15 mouse cellular contexts compared by ENCODE assay signal in genomic region chr2:92349589-92350425, GRCm38 (mm10). TPM values are rescaled to one million over a fixed set of nuclear protein-coding genes. Genes with fewer than 3 reads are reported as not detected.
DNase-seq lines count a peak whose midpoint lies in the region; ATAC-seq and TF ChIP-seq lines count a peak whose summit lies in the region.
"Had no signal": no experiment of that assay in that cellular context is flagged by ENCODE, and none has a peak within 500 bp of the region (broad histone marks: within the 10 kb centered on the region; RNA-seq: fewer than 3 reads in every experiment).

No protein-coding gene starts in this region.

- no peaks in the 10 kb centered on the region for H3K27me3 ChIP-seq in heart, embryonic 13.5 days (replicated peaks)
- H3K27me3 ChIP-seq in limb, embryonic 10.5 days (ENCODE audit: low read depth, poor library complexity, severe bottlenecking), result no peaks in the 10 kb centered on the region
- H3K27me3 ChIP-seq: embryonic facial prominence, embryonic 13.5 days; liver, embryonic 13.5 days had no signal

- H3K4me3 ChIP-seq in heart, embryonic 13.5 days, result no peak overlapping the region
- no peak overlapping the region for H3K4me3 ChIP-seq in layer of hippocampus, adult 2 months
- H3K4me3 ChIP-seq in limb, embryonic 10.5 days, result no peak overlapping the region
- H3K4me3 ChIP-seq: embryonic facial prominence, embryonic 13.5 days; forebrain, embryonic 10.5 days; liver, embryonic 13.5 days had no signal

- 62% methylated on average over 6 of the region's 6 CpGs for WGBS in heart, embryonic 13.5 days
- WGBS in limb, embryonic 10.5 days, result 44% methylated on average over 6 of the region's 6 CpGs

- intact Hi-C loops in heart, postnatal 10 days (cut with DNase I), result no loop called here

- H3K27ac ChIP-seq in heart, embryonic 13.5 days (replicated peaks), result 0 out of 2 replicates have a peak overlapping the region, but pooled peaks have one; percentile 59
- peak overlapping the region; percentile 50 for H3K27ac ChIP-seq in layer of hippocampus, adult 2 months
- peak overlapping the region; percentile 36; the same call in 1 of the 2 replicates for H3K27ac ChIP-seq in limb, embryonic 10.5 days
- H3K27ac ChIP-seq: embryonic facial prominence, embryonic 13.5 days; forebrain, embryonic 10.5 days; liver, embryonic 13.5 days had no signal

- peaks cover 15% of the 10 kb centered on the region for H3K4me1 ChIP-seq in heart, embryonic 13.5 days
- peaks cover 45% of the 10 kb centered on the region for H3K4me1 ChIP-seq in limb, embryonic 10.5 days
- H3K4me1 ChIP-seq: embryonic facial prominence, embryonic 13.5 days had no signal

- H3K9me3 ChIP-seq in heart, embryonic 13.5 days, result no peaks in the 10 kb centered on the region
- H3K9me3 ChIP-seq in limb, embryonic 10.5 days (replicated peaks), result no peaks in the 10 kb centered on the region
- H3K9me3 ChIP-seq: embryonic facial prominence, embryonic 13.5 days; forebrain, embryonic 10.5 days; liver, embryonic 13.5 days had no signal

- no peak for ATAC-seq in heart, embryonic 13.5 days (ENCODE audit: extremely low read depth, insufficient number of reproducible peaks, low FRiP score, low TSS enrichment)
- ATAC-seq: inflammation-experienced regulatory T-cells, adult 6 months had no signal

- no peak overlapping the region for H3K9ac ChIP-seq in heart, embryonic 13.5 days
- H3K9ac ChIP-seq: embryonic facial prominence, embryonic 13.5 days; liver, embryonic 13.5 days had no signal

- H3K4me2 ChIP-seq in heart, embryonic 13.5 days, result no peak overlapping the region
- H3K4me2 ChIP-seq: embryonic facial prominence, embryonic 13.5 days; liver, embryonic 13.5 days; midbrain, embryonic 11.5 days had no signal

- DNase-seq in heart, postnatal 10 days, result no peak
- DNase-seq in layer of hippocampus, adult 2 months (ENCODE audit: low spot score in 2 of 2), result no peak
- DNase-seq in layer of hippocampus, postnatal 36 days, result no peak
- DNase-seq in adrenal gland, postnatal 36 days, result peak; percentile 74 to 79
- DNase-seq in limb, embryonic 10.5 days (ENCODE audit: low spot score), result no peak
- no peak for DNase-seq in cerebellum, adult 11 months
- DNase-seq: cerebellum, postnatal 10 days; liver, embryonic 13.5 days; lung, postnatal 36 days; thymus, adult 18-20 months had no signal

- H3K36me3 ChIP-seq in heart, embryonic 13.5 days, result peaks cover 86% of the 10 kb centered on the region
- peaks cover 77% of the 10 kb centered on the region for H3K36me3 ChIP-seq in limb, embryonic 10.5 days

- no peak for TF ChIP-seq CTCF in layer of hippocampus, adult 2 months (conservative IDR thresholded peaks at IDR 0.05)

RNA-seq across cellular contexts. Expression of gene Pex16, which starts 24.7 kb away (rescaled TPM):
- 15.8 and 17.3 TPM in 2 replicates for polyA plus RNA-seq in heart, embryonic 13.5 days (2015; fragmentation: Nextera tagmentation; extraction: Ambion mirVana)
- 10 to 100 TPM; 23.0 to 29.8 TPM for total RNA-seq in heart, postnatal 10 days (2021)
- 10 to 100 TPM; 34.9 to 36.1 TPM for total RNA-seq in layer of hippocampus, adult 2 months (2021)
- total RNA-seq in layer of hippocampus, postnatal 36 days (2021), result 10 to 100 TPM; 32.5 to 39.0 TPM
- 100 to 1,000 TPM in 1 of 2 experiments, 10 to 100 TPM in 1; 97.3 to 224 TPM for total RNA-seq in adrenal gland, postnatal 36 days (2021)
- polyA plus RNA-seq in limb, embryonic 10.5 days (2016; fragmentation: Nextera tagmentation; extraction: Ambion mirVana), result 19.6 and 20.6 TPM in 2 replicates

RNA-seq across cellular contexts. Expression of gene Large2, which starts 24.9 kb away (rescaled TPM):
- 1.8 and 2.3 TPM in 2 replicates for polyA plus RNA-seq in heart, embryonic 13.5 days (2015; fragmentation: Nextera tagmentation; extraction: Ambion mirVana)
- total RNA-seq in heart, postnatal 10 days (2021), result under 1 TPM; 0.10 to 0.99 TPM
- total RNA-seq in layer of hippocampus, adult 2 months (2021), result 1 to 10 TPM in 1 of 2 experiments, under 1 TPM in 1; 0.98 to 1.1 TPM
- total RNA-seq in layer of hippocampus, postnatal 36 days (2021), result under 1 TPM in 1 of 2 experiments, not detected in 1; 0.81 TPM
- 1 to 10 TPM in 1 of 2 experiments, under 1 TPM in 1; 0.79 to 2.4 TPM for total RNA-seq in adrenal gland, postnatal 36 days (2021)
- polyA plus RNA-seq in limb, embryonic 10.5 days (2016; fragmentation: Nextera tagmentation; extraction: Ambion mirVana), result 11.5 and 13.0 TPM in 2 replicates

RNA-seq across cellular contexts. Expression of gene 1700029I15Rik, which starts 32.5 kb away (rescaled TPM):
- polyA plus RNA-seq in heart, embryonic 13.5 days (2015; fragmentation: Nextera tagmentation; extraction: Ambion mirVana), result 0.62 and 1.2 TPM in 2 replicates
- 1 to 10 TPM; 2.0 to 2.1 TPM for total RNA-seq in heart, postnatal 10 days (2021)
- 1 to 10 TPM; 4.5 to 5.0 TPM for total RNA-seq in layer of hippocampus, adult 2 months (2021)
- 1 to 10 TPM; 3.8 to 6.4 TPM for total RNA-seq in layer of hippocampus, postnatal 36 days (2021)
- total RNA-seq in adrenal gland, postnatal 36 days (2021), result 10 to 100 TPM in 1 of 2 experiments, 1 to 10 TPM in 1; 6.2 to 10.0 TPM
- polyA plus RNA-seq in limb, embryonic 10.5 days (2016; fragmentation: Nextera tagmentation; extraction: Ambion mirVana), result 2.5 and 3.3 TPM in 2 replicates

RNA-seq across cellular contexts. Expression of gene Mapk8ip1, which starts 51.3 kb away (rescaled TPM):
- polyA plus RNA-seq in heart, embryonic 13.5 days (2015; fragmentation: Nextera tagmentation; extraction: Ambion mirVana), result 6.5 and 7.5 TPM in 2 replicates
- 10 to 100 TPM in 1 of 2 experiments, 1 to 10 TPM in 1; 9.3 to 10.3 TPM for total RNA-seq in heart, postnatal 10 days (2021)
- total RNA-seq in layer of hippocampus, adult 2 months (2021), result 100 to 1,000 TPM; 338 to 354 TPM
- 100 to 1,000 TPM; 336 to 345 TPM for total RNA-seq in layer of hippocampus, postnatal 36 days (2021)
- 10 to 100 TPM; 30.9 to 35.1 TPM for total RNA-seq in adrenal gland, postnatal 36 days (2021)
- 28.5 and 36.3 TPM in 2 replicates for polyA plus RNA-seq in limb, embryonic 10.5 days (2016; fragmentation: Nextera tagmentation; extraction: Ambion mirVana)

Comparison
In these comparisons a context has a peak if more than half of its experiments do, and no peak if none do; other contexts are left out.
1. DNase-seq: peak in adrenal gland, postnatal 36 days (2 of 2); none in heart, postnatal 10 days (0 of 2), layer of hippocampus, adult 2 months (0 of 2), layer of hippocampus, postnatal 36 days (0 of 2), limb, embryonic 10.5 days (single experiment) and cerebellum, adult 11 months (single experiment).
2. Peak in every context shown above with its lines, with median percentiles within 50 percentile points of each other: H3K27ac ChIP-seq.